ENCODE assay signal across 18 mouse cellular contexts in genomic region chr13:9142371-9142770, GRCm38 (mm10). TPM values are rescaled to one million over a fixed set of nuclear protein-coding genes. Genes with fewer than 3 reads are reported as not detected.
DNase-seq lines count a peak whose midpoint lies in the region; ATAC-seq and TF ChIP-seq lines count a peak whose summit lies in the region.
"Had no signal": no experiment of that assay in that cellular context is flagged by ENCODE, and none has a peak within 500 bp of the region (broad histone marks: within the 10 kb centered on the region; RNA-seq: fewer than 3 reads in every experiment).

No protein-coding gene starts in this region.

- WGBS in hindbrain, embryonic 10.5 days = 28% methylated on average over 2 of the region's 2 CpGs
- 16% methylated on average over 2 of the region's 2 CpGs for WGBS in hindbrain, postnatal 0 days
- 9% methylated on average over 2 of the region's 2 CpGs for WGBS in forebrain, embryonic 15.5 days

- no peak overlapping the region for H3K4me3 ChIP-seq in hindbrain, embryonic 10.5 days
- no peak overlapping the region for H3K4me3 ChIP-seq in hindbrain, postnatal 0 days (ENCODE audit: low read length)
- H3K4me3 ChIP-seq in forebrain, embryonic 15.5 days = no peak overlapping the region
- H3K4me3 ChIP-seq: erythroblast, embryonic 14.5 days; limb, embryonic 10.5 days; liver, embryonic 13.5 days had no signal

- intact Hi-C loops in gastrocnemius, postnatal 36 days (cut with DNase I) = no loop called here

- H3K9ac ChIP-seq in hindbrain, postnatal 0 days (replicated peaks; ENCODE audit: low read length) = no peak overlapping the region
- H3K9ac ChIP-seq in forebrain, embryonic 15.5 days (replicated peaks) = no peak overlapping the region
- H3K9ac ChIP-seq: liver, embryonic 13.5 days had no signal

- TF ChIP-seq CTCF in hindbrain, postnatal 0 days (IDR thresholded peaks at IDR 0.05; ENCODE audit: low read depth) = no peak

- no peaks in the 10 kb centered on the region for H3K27me3 ChIP-seq in hindbrain, embryonic 10.5 days (ENCODE audit: insufficient read depth, poor library complexity, severe bottlenecking)
- H3K27me3 ChIP-seq in hindbrain, postnatal 0 days (ENCODE audit: insufficient read depth, low read length) = no peaks in the 10 kb centered on the region
- H3K27me3 ChIP-seq in forebrain, embryonic 15.5 days = no peaks in the 10 kb centered on the region
- H3K27me3 ChIP-seq: liver, embryonic 13.5 days had no signal

- 0 out of 2 replicates have a peak overlapping the region, but pooled peaks have one; percentile 26 for H3K27ac ChIP-seq in hindbrain, embryonic 10.5 days
- H3K27ac ChIP-seq in hindbrain, postnatal 0 days = no peak overlapping the region
- no peak overlapping the region for H3K27ac ChIP-seq in forebrain, embryonic 15.5 days (replicated peaks)
- H3K27ac ChIP-seq: limb, embryonic 10.5 days; liver, embryonic 13.5 days had no signal

- no peak for ATAC-seq in hindbrain, postnatal 0 days
- peak; percentile 13; the same call in 1 of the 2 replicates for ATAC-seq in forebrain, embryonic 15.5 days (replicated peaks)

- DNase-seq in hindbrain, embryonic 10.5 days (ENCODE audit: low spot score) = peak; percentile 7
- DNase-seq in hindbrain, postnatal 0 days (ENCODE audit: low spot score) = no peak
- DNase-seq in ES-CJ7 (ENCODE audit: low read depth, low spot score) (peak; percentile 72), ZHBTc4 (ENCODE audit: low read depth, low spot score) (peak; percentile 86)
- no peak for DNase-seq in gastrocnemius, postnatal 36 days
- no peak for DNase-seq in kidney, adult 11 months
- DNase-seq: cerebellum, postnatal 36 days; heart, adult 11 months; heart, postnatal 14 days; kidney, adult 18-20 months; layer of hippocampus, postnatal 36 days; liver, embryonic 13.5 days; lung, postnatal 10 days; right cerebral cortex, postnatal 25 days; thymus, adult 2 months had no signal

- H3K9me3 ChIP-seq in hindbrain, embryonic 10.5 days = no peaks in the 10 kb centered on the region
- H3K9me3 ChIP-seq in hindbrain, postnatal 0 days (ENCODE audit: low read length) = no peaks in the 10 kb centered on the region
- H3K9me3 ChIP-seq in forebrain, embryonic 15.5 days = no peaks in the 10 kb centered on the region
- H3K9me3 ChIP-seq: limb, embryonic 10.5 days; liver, embryonic 13.5 days had no signal

- no peak overlapping the region for H3K4me2 ChIP-seq in hindbrain, postnatal 0 days (ENCODE audit: low read depth, low read length)
- no peak overlapping the region for H3K4me2 ChIP-seq in forebrain, embryonic 15.5 days (replicated peaks)
- H3K4me2 ChIP-seq: liver, embryonic 13.5 days had no signal

- peaks cover 88% of the 10 kb centered on the region for H3K36me3 ChIP-seq in hindbrain, embryonic 10.5 days
- H3K36me3 ChIP-seq in hindbrain, postnatal 0 days (ENCODE audit: insufficient read depth, low read length) = peaks cover 19% of the 10 kb centered on the region
- H3K36me3 ChIP-seq in forebrain, embryonic 15.5 days = peaks cover 48% of the 10 kb centered on the region

- peaks cover 9% of the 10 kb centered on the region for H3K4me1 ChIP-seq in hindbrain, embryonic 10.5 days (replicated peaks)
- H3K4me1 ChIP-seq in hindbrain, postnatal 0 days (ENCODE audit: insufficient read depth, low read length) = no peaks in the 10 kb centered on the region
- 0 out of 2 replicates have a peak, but pooled peaks cover 5% of the 10 kb centered on the region for H3K4me1 ChIP-seq in forebrain, embryonic 15.5 days
- H3K4me1 ChIP-seq: limb, embryonic 10.5 days; liver, embryonic 13.5 days had no signal

RNA-seq across cellular contexts. Expression of gene Larp4b, which starts 48.7 kb away (rescaled TPM):
- polyA plus RNA-seq in hindbrain, embryonic 10.5 days (2016; fragmentation: Nextera tagmentation; extraction: Ambion mirVana) = 25.9 and 31.5 TPM in 2 replicates
- total RNA-seq in hindbrain, postnatal 0 days (2014; rRNA removed) = 57.8 and 64.1 TPM in 2 replicates
- polyA plus RNA-seq in hindbrain, postnatal 0 days (2015; fragmentation: Nextera tagmentation; extraction: Ambion mirVana) = 32.2 and 32.6 TPM in 2 replicates
- 36.7 and 39.3 TPM in 2 replicates for polyA plus RNA-seq in forebrain, embryonic 15.5 days (2015; fragmentation: Nextera tagmentation; extraction: Ambion mirVana)
- 10 to 100 TPM; 66.0 to 67.8 TPM for total RNA-seq in gastrocnemius, postnatal 36 days (2021)

Comparison
In these comparisons a context has a peak if more than half of its experiments do, and no peak if none do; other contexts are left out.
1. DNase-seq: peak in hindbrain, embryonic 10.5 days (single experiment), ES-CJ7 (single experiment) and ZHBTc4 (single experiment); none in hindbrain, postnatal 0 days (single experiment), gastrocnemius, postnatal 36 days (0 of 2) and kidney, adult 11 months (single experiment).